23 mouse cellular contexts compared by ENCODE assay signal in genomic region chr4:32956423-32956822, GRCm38 (mm10). TPM values are rescaled to one million over a fixed set of nuclear protein-coding genes. Genes with fewer than 3 reads are reported as not detected.
DNase-seq lines count a peak whose midpoint lies in the region; ATAC-seq lines count a peak whose summit lies in the region.
"Had no signal": no experiment of that assay in that cellular context is flagged by ENCODE, and none has a peak within 500 bp of the region (broad histone marks: within the 10 kb centered on the region; RNA-seq: fewer than 3 reads in every experiment).

No protein-coding gene starts in this region.

- DNase-seq in ES-CJ7 (ENCODE audit: low read depth, low spot score), result peak; percentile 60
- DNase-seq in R1 (ENCODE audit: low read depth, low spot score), result peak; percentile 88
- DNase-seq in ZHBTc4 (ENCODE audit: low read depth, low spot score), result peak; percentile 58
- no peak for DNase-seq in layer of hippocampus, adult 11-12 months (ENCODE audit: low spot score)
- DNase-seq in liver, result no peak
- DNase-seq: adrenal gland, adult 2 months; adrenal gland, adult 8-10 months; adrenal gland, postnatal 10 days; adrenal gland, postnatal 14 days; adrenal gland, postnatal 25 days; adrenal gland, postnatal 36 days; B cell, adult 2 months; cerebellum, adult 11 months; cerebellum, adult 11-12 months; cerebellum, adult 18-20 months; cerebellum, adult 2 months; cerebellum, adult 8-10 months; cerebellum, adult 9-10 months had no signal

- ATAC-seq in monocyte, adult 5-6 weeks (replicated peaks; ENCODE audit: insufficient number of reproducible peaks, low FRiP score, low TSS enrichment, poor library complexity, severe bottlenecking), result no peak
- ATAC-seq: activated CD4-positive, CD25-positive, alpha-beta regulatory T cell, adult 4 months; CD4-positive, CD25-positive, alpha-beta regulatory T cell, adult 4 months; Patski had no signal

RNA-seq across cellular contexts. Expression of gene Ankrd6, which starts 5.8 kb away (rescaled TPM):
- total RNA-seq in monocyte, adult 5-6 weeks (2017), result not detected in 3 replicates

RNA-seq across cellular contexts. Expression of gene Rragd, which starts 26.4 kb away (rescaled TPM):
- total RNA-seq in monocyte, adult 5-6 weeks (2017), result 0.19 to 0.64 TPM (median 0.29 TPM) in 3 replicates
- total RNA-seq: MEL had no signal

Comparison
In these comparisons a context has a peak if more than half of its experiments do, and no peak if none do; other contexts are left out.
1. DNase-seq: peak in ES-CJ7 (single experiment), R1 (single experiment) and ZHBTc4 (single experiment); none in layer of hippocampus, adult 11-12 months (single experiment) and liver (single experiment).